Mouse (Mus musculus): ENCODE results near the gene Mkln1. TPM values are rescaled to one million over a fixed set of nuclear protein-coding genes. Genes with fewer than 3 reads are reported as not detected.

The Mkln1 gene
- total RNA-seq, 2 experiments from 2014 or later, result 109 to 112 TPM

GRCm38 (mm10) chr6:31396118-31396517 lies 2.4 kb upstream of the Mkln1 start:
- intact Hi-C loops (cut with DNase I; ENCODE audit: low total_unique reads), result loop anchor here (10.0 kb wide), 1 partner anchor 201 kb away; no protein-coding TSS in a partner anchor
- no peak for DNase-seq

GRCm38 (mm10) chr6:31397308-31397707 lies 1.2 kb upstream of the Mkln1 start:
- DNase-seq, result no peak
- intact Hi-C loops (cut with DNase I; ENCODE audit: low total_unique reads), result loop anchor here (10.0 kb wide), 1 partner anchor 203 kb away; no protein-coding TSS in a partner anchor

- no peak for DNase-seq
- intact Hi-C loops (cut with DNase I; ENCODE audit: low total_unique reads), result loop anchor here (10.0 kb wide), 1 partner anchor 203 kb away; no protein-coding TSS in a partner anchor
Measured at GRCm38 (mm10) chr6:31397775-31398430, 632 bp upstream of the Mkln1 start.

GRCm38 (mm10) chr6:31399206-31399549 lies 643 bp downstream of the Mkln1 start:
- no peak for DNase-seq
- intact Hi-C loops (cut with DNase I; ENCODE audit: low total_unique reads), result loop anchor here (10.0 kb wide), 1 partner anchor 204 kb away; no protein-coding TSS in a partner anchor

GRCm38 (mm10) chr6:31399566-31399965 lies 1.0 kb downstream of the Mkln1 start:
- intact Hi-C loops (cut with DNase I; ENCODE audit: low total_unique reads), result loop anchor here (10.0 kb wide), 1 partner anchor 205 kb away; no protein-coding TSS in a partner anchor
- peak; percentile 25 for DNase-seq

- intact Hi-C loops (cut with DNase I; ENCODE audit: low total_unique reads), result no loop called here
- no peak for DNase-seq
Measured at GRCm38 (mm10) chr6:31411017-31411416, 12.5 kb downstream of the Mkln1 start.

GRCm38 (mm10) chr6:31412487-31412886 lies 14.0 kb downstream of the Mkln1 start:
- no peak for DNase-seq
- intact Hi-C loops (cut with DNase I; ENCODE audit: low total_unique reads), result no loop called here

GRCm38 (mm10) chr6:31413556-31413955 lies 15.0 kb downstream of the Mkln1 start:
- no peak for DNase-seq
- intact Hi-C loops (cut with DNase I; ENCODE audit: low total_unique reads), result no loop called here

- no peak for DNase-seq
- intact Hi-C loops (cut with DNase I; ENCODE audit: low total_unique reads), result no loop called here
Measured at GRCm38 (mm10) chr6:31414303-31414702, 15.8 kb downstream of the Mkln1 start.

- intact Hi-C loops (cut with DNase I; ENCODE audit: low total_unique reads), result no loop called here
- DNase-seq, result no peak
Measured at GRCm38 (mm10) chr6:31425428-31425827, 26.9 kb downstream of the Mkln1 start.

- DNase-seq, result no peak
- intact Hi-C loops (cut with DNase I; ENCODE audit: low total_unique reads), result no loop called here
Measured at GRCm38 (mm10) chr6:31437264-31437663, 38.7 kb downstream of the Mkln1 start.

- DNase-seq, result no peak
- intact Hi-C loops (cut with DNase I; ENCODE audit: low total_unique reads), result no loop called here
Measured at GRCm38 (mm10) chr6:31445258-31445657, 46.7 kb downstream of the Mkln1 start.

GRCm38 (mm10) chr6:31453735-31454134 lies 55.2 kb downstream of the Mkln1 start:
- DNase-seq, result peak; percentile 6
- intact Hi-C loops (cut with DNase I; ENCODE audit: low total_unique reads), result loop anchor here (10.0 kb wide), 1 partner anchor 259 kb away; no protein-coding TSS in a partner anchor

GRCm38 (mm10) chr6:31455376-31455775 lies 56.8 kb downstream of the Mkln1 start:
- intact Hi-C loops (cut with DNase I; ENCODE audit: low total_unique reads), result loop anchor here (10.0 kb wide), 1 partner anchor 261 kb away; no protein-coding TSS in a partner anchor
- no peak for DNase-seq

GRCm38 (mm10) chr6:31456988-31457387 lies 58.5 kb downstream of the Mkln1 start:
- intact Hi-C loops (cut with DNase I; ENCODE audit: low total_unique reads), result loop anchor here (10.0 kb wide), 1 partner anchor 262 kb away; no protein-coding TSS in a partner anchor
- DNase-seq, result no peak

- intact Hi-C loops (cut with DNase I; ENCODE audit: low total_unique reads), result no loop called here
Measured at GRCm38 (mm10) chr6:31469431-31469830, 70.9 kb downstream of the Mkln1 start.

GRCm38 (mm10) chr6:31478221-31478620 lies 79.7 kb downstream of the Mkln1 start:
- intact Hi-C loops (cut with DNase I; ENCODE audit: low total_unique reads), result no loop called here
- DNase-seq, result no peak

More at GRCm38 (mm10) chr6:31469431-31469830, 70.9 kb downstream of the Mkln1 start:
- no peak for DNase-seq

GRCm38 (mm10) chr6:31480008-31480407 lies 81.5 kb downstream of the Mkln1 start:
- DNase-seq, result no peak
- intact Hi-C loops (cut with DNase I; ENCODE audit: low total_unique reads), result no loop called here

GRCm38 (mm10) chr6:31486601-31487000 lies 88.1 kb downstream of the Mkln1 start:
- intact Hi-C loops (cut with DNase I; ENCODE audit: low total_unique reads), result no loop called here
- no peak for DNase-seq

GRCm38 (mm10) chr6:31489950-31490349 lies 91.4 kb downstream of the Mkln1 start:
- intact Hi-C loops (cut with DNase I; ENCODE audit: low total_unique reads), result no loop called here
- no peak for DNase-seq

- intact Hi-C loops (cut with DNase I; ENCODE audit: low total_unique reads), result no loop called here
- no peak for DNase-seq
Measured at GRCm38 (mm10) chr6:31495122-31495731, 96.7 kb downstream of the Mkln1 start.
